Mouse (Mus musculus): ENCODE data around the gene Dnajc7.

GRCm38 (mm10) chr11:100540966-100541365 is 79.0 kb downstream of the Dnajc7 start:
- TF ChIP-seq CTCF (IDR thresholded peaks at IDR 0.05; ENCODE audit: low read depth) (no peak), EP300 (IDR thresholded peaks at IDR 0.05; ENCODE audit: low read depth) (no peak)
